Mouse (Mus musculus) CH12.LX (cell line): ENCODE measurements around the gene Gna15. TPM values are rescaled to one million over a fixed set of nuclear protein-coding genes. Genes with fewer than 3 reads are reported as not detected.
A peak's percentile ranks its signal among the peaks of the same experiment; 100 is the strongest.

Source experiments
- DNase-seq: peaks from one replicate; pipeline ENCODE4 v3.0.0-alpha.2; 2013; ENCODE audit errors: extremely low read depth
- H3K27ac ChIP-seq: 2 replicates; pipeline ENCODE4 v1.5.1; 2012; ENCODE audit warnings: low read depth, mild to moderate bottlenecking, control low read depth, moderate library complexity; ENCODE audit not compliant: insufficient read depth
- H3K27me3 ChIP-seq: replicated peaks from 2 replicates; pipeline ENCODE3; 2012; ENCODE audit warnings: inconsistent platforms
- H3K36me3 ChIP-seq, 2 experiments: replicated peaks in 1 of 2; 2 replicates each; pipeline versions ENCODE3 to v1.6.1; 2012; ENCODE audit warnings: inconsistent platforms in 1 of 2, low read length in 1 of 2, mild to moderate bottlenecking in 1 of 2, mixed read lengths in 1 of 2, moderate library complexity in 1 of 2; ENCODE audit not compliant: control insufficient read depth in 1 of 2, insufficient read depth in 1 of 2
- H3K4me1 ChIP-seq, 2 experiments: 2 replicates each; pipeline ENCODE4 v1.6.1; 2012; ENCODE audit warnings: inconsistent platforms in 1 of 2, moderate library complexity in 1 of 2; ENCODE audit not compliant: insufficient read depth in 2 of 2, control insufficient read depth in 1 of 2
- H3K4me2 ChIP-seq: 2 replicates; pipeline ENCODE4 v1.6.1; 2012; ENCODE audit warnings: low read depth, mild to moderate bottlenecking, control low read depth; ENCODE audit not compliant: poor library complexity, insufficient read depth, severe bottlenecking
- H3K4me3 ChIP-seq, 3 experiments: fragments of 150-350 bp in 1 of 3; sonication (generic) in 1 of 3; replicated peaks in 1 of 3; 2 replicates each; pipeline versions ENCODE3 to v1.5.1; 2011 to 2012; ENCODE audit warnings: low read depth in 2 of 3, low read length in 2 of 3, mild to moderate bottlenecking in 2 of 3, moderate library complexity in 2 of 3, control low read depth in 1 of 3, improper control_type of control experiment in 1 of 3, inconsistent platforms in 1 of 3, mixed read lengths in 1 of 3; ENCODE audit not compliant: poor library complexity in 1 of 3
- H3K79me2 ChIP-seq: replicated peaks from 2 replicates; pipeline ENCODE4 v1.6.1; 2012; ENCODE audit warnings: mild to moderate bottlenecking, moderate library complexity; ENCODE audit not compliant: control insufficient read depth, poor library complexity, insufficient read depth, severe bottlenecking; ENCODE audit errors: extremely low read depth
- H3K9ac ChIP-seq: 2 replicates; pipeline ENCODE4 v1.6.1; 2012; ENCODE audit warnings: low read depth, mild to moderate bottlenecking, control low read depth, moderate library complexity; ENCODE audit not compliant: insufficient read depth
- H3K9me3 ChIP-seq: replicated peaks from 2 replicates; pipeline ENCODE3; 2012; ENCODE audit warnings: low read length, inconsistent platforms, mixed read lengths
- CHD1 ChIP-seq: IDR thresholded peaks from 2 replicates; pipeline ENCODE4 v1.6.1; 2012; ENCODE audit warnings: low read depth, low read length, improper control_type of control experiment, inconsistent platforms
- CTCF ChIP-seq, 2 experiments: IDR thresholded peaks in 1 of 2; conservative IDR thresholded peaks in 1 of 2; 2 replicates each; pipeline ENCODE4 v1.5.1; 2011 to 2012; ENCODE audit warnings: low read depth in 2 of 2, low read length in 2 of 2, improper control_type of control experiment in 1 of 2, inconsistent platforms in 1 of 2, mild to moderate bottlenecking in 1 of 2, moderate library complexity in 1 of 2
- E2F4 ChIP-seq: IDR thresholded peaks from 2 replicates; pipeline ENCODE4 v1.6.1; 2011; ENCODE audit warnings: low read depth, low read length, improper control_type of control experiment; ENCODE audit not compliant: insufficient replicate concordance
- ELF1 ChIP-seq: IDR thresholded peaks from 2 replicates; pipeline ENCODE4 v1.6.1; 2014; ENCODE audit warnings: low read depth, mild to moderate bottlenecking, inconsistent platforms, low read length, improper control_type of control experiment
- EP300 ChIP-seq: IDR thresholded peaks from 2 replicates; pipeline ENCODE4 v1.6.1; 2011; ENCODE audit warnings: low read length, improper control_type of control experiment
- ETS1 ChIP-seq: conservative IDR thresholded peaks from 2 replicates; pipeline ENCODE4 v1.6.1; 2012; ENCODE audit warnings: low read depth, mild to moderate bottlenecking, inconsistent platforms, low read length, improper control_type of control experiment, moderate library complexity
- IRF4 ChIP-seq: IDR thresholded peaks from 2 replicates; pipeline ENCODE4 v1.6.1; 2014; ENCODE audit warnings: low read depth, mild to moderate bottlenecking, inconsistent platforms, low read length, improper control_type of control experiment
- JUND ChIP-seq: conservative IDR thresholded peaks from 2 replicates; pipeline ENCODE4 v1.6.1; 2011; ENCODE audit warnings: low read depth, low read length, improper control_type of control experiment
- MAFK ChIP-seq: IDR thresholded peaks from 2 replicates; pipeline ENCODE4 v1.6.1; 2011; ENCODE audit warnings: low read length, improper control_type of control experiment; ENCODE audit not compliant: insufficient replicate concordance
- MAX ChIP-seq: IDR thresholded peaks from 2 replicates; pipeline ENCODE4 v1.6.1; 2011; ENCODE audit warnings: low read length, improper control_type of control experiment
- MAZ ChIP-seq: IDR thresholded peaks from 2 replicates; pipeline ENCODE4 v1.6.1; 2012; ENCODE audit warnings: low read depth, mild to moderate bottlenecking, inconsistent platforms, low read length, improper control_type of control experiment, moderate library complexity
- MYC ChIP-seq: IDR thresholded peaks from 2 replicates; pipeline ENCODE4 v1.6.1; 2011; ENCODE audit warnings: low read depth, mild to moderate bottlenecking, improper control_type of control experiment, low read length
- NELFE ChIP-seq: IDR thresholded peaks from 2 replicates; pipeline ENCODE4 v1.6.1; 2011; ENCODE audit warnings: low read depth, low read length, improper control_type of control experiment
- NRF1 ChIP-seq: IDR thresholded peaks from 2 replicates; pipeline ENCODE4 v1.6.1; 2014; ENCODE audit warnings: low read depth, mild to moderate bottlenecking, inconsistent platforms, low read length, improper control_type of control experiment, moderate library complexity
- PAX5 ChIP-seq: IDR thresholded peaks from 2 replicates; pipeline ENCODE4 v1.6.1; 2012; ENCODE audit warnings: low read length, inconsistent platforms, mixed read lengths
- POLR2A ChIP-seq: IDR thresholded peaks from 2 replicates; pipeline ENCODE4 v1.6.1; 2011; ENCODE audit warnings: low read depth, mild to moderate bottlenecking, improper control_type of control experiment, low read length
- POLR2AphosphoS2 ChIP-seq: IDR thresholded peaks from 2 replicates; pipeline ENCODE4 v1.6.1; 2011; ENCODE audit warnings: low read depth, low read length, improper control_type of control experiment
- RAD21 ChIP-seq: IDR thresholded peaks from 2 replicates; pipeline ENCODE4 v1.6.1; 2011; ENCODE audit warnings: low read depth, mild to moderate bottlenecking, low read length, improper control_type of control experiment, moderate library complexity
- RCOR1 ChIP-seq: conservative IDR thresholded peaks from 2 replicates; pipeline ENCODE4 v1.6.1; 2012; ENCODE audit warnings: low read depth, mild to moderate bottlenecking, inconsistent platforms, low read length, improper control_type of control experiment
- SIN3A ChIP-seq: IDR thresholded peaks from 2 replicates; pipeline ENCODE4 v1.6.1; 2012; ENCODE audit warnings: low read length, improper control_type of control experiment, inconsistent platforms
- SMC3 ChIP-seq: IDR thresholded peaks from 2 replicates; pipeline ENCODE4 v1.6.1; 2011; ENCODE audit warnings: low read depth, low read length, improper control_type of control experiment
- TBP ChIP-seq: conservative IDR thresholded peaks from 2 replicates; pipeline ENCODE4 v1.6.1; 2011; ENCODE audit warnings: low read depth, low read length, improper control_type of control experiment
- USF1 ChIP-seq: IDR thresholded peaks from 2 replicates; pipeline ENCODE4 v1.6.1; 2014; ENCODE audit warnings: low read depth, mild to moderate bottlenecking, inconsistent platforms, low read length, improper control_type of control experiment
- ZC3H11A ChIP-seq: IDR thresholded peaks from 2 replicates; pipeline ENCODE4 v1.6.1; 2012; ENCODE audit warnings: low read depth, mild to moderate bottlenecking, inconsistent platforms, low read length, improper control_type of control experiment
- ZKSCAN1 ChIP-seq: IDR thresholded peaks from 2 replicates; pipeline ENCODE4 v1.6.1; 2012; ENCODE audit warnings: low read depth, inconsistent platforms, low read length, improper control_type of control experiment, borderline replicate concordance
- ZNF384 ChIP-seq: IDR thresholded peaks from 2 replicates; pipeline ENCODE4 v1.6.1; 2012; ENCODE audit warnings: low read depth, low read length, improper control_type of control experiment, inconsistent platforms
- dilution Hi-C: fragments of 300-500 bp; cut with MboI; formaldehyde crosslinking; loops from 2 replicates; pipeline ENCODE4 v1.14.3; 2020; ENCODE audit warnings: low sequenced_read_pairs; ENCODE audit not compliant: extremely low pct_unique_long_range_greater_than_20kb, extremely low pct_ligation_motif_present
- in situ Hi-C: fragments of 300-500 bp; cut with MboI; formaldehyde crosslinking; loops from 3 replicates; pipeline ENCODE4 v1.14.3; 2019; ENCODE audit warnings: low sequenced_read_pairs, low pct_ligation_motif_present, low pct_unique_long_range_greater_than_20kb, mixed read lengths
- polyA plus RNA-seq: library from polyadenylated mRNA; unstranded; fragments of >175 nt; gene quantifications from 2 replicates; pipeline ENCODE4 v1.2.1, GENCODE M21; 2012; ENCODE audit warnings: low read depth; ENCODE audit not compliant: insufficient read length
- total RNA-seq, 2 experiments: library from RNA; depleted of rRNA; stranded (reverse); fragments of 300-350 nt in 1 of 2; fragments of >200 nt in 1 of 2; gene quantifications; 2 replicates each; pipeline ENCODE4 v1.2.3; 2012 to 2014

Gene Gna15
- total and polyA plus RNA-seq, 3 experiments = 5.2 to 10.0 (median 5.2) TPM

GRCm38 (mm10) chr10:81536734-81537133, 12.7 kb upstream of the Gna15 start:
- peaks cover 23 to 90% of the 10 kb centered on the region in 2 experiments for H3K36me3 ChIP-seq

DNA sequence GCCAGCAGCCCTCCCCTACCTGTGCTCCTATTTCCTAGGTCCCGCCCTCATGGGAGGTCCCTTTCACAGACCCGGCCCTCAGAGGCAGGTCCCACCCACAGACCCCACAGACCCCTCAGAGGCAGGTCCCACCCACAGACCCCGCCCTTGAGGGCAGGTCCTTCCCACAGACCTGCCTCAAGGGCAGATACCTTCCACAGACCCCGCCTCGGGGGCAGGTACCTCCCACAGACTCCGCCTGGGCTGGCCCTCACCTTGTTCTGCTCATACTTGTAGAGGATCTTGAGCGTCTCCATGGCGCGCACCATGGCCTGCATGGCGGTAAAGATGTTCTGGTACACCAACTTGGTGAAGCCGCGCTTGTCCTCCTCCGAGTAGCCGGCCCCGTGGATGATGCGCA, 10.8 kb upstream of the Gna15 start:
- no peak for DNase-seq
- dilution Hi-C loops = no loop called here
- in situ Hi-C loops = loop anchor here (5.0 kb wide), 2 partner anchors 38 to 153 kb away; partner anchors contain the start of genes Dohh, Gm48551 and Ncln
- peaks cover 9 to 45% of the 10 kb centered on the region in 2 experiments for H3K4me1 ChIP-seq
- H3K9ac ChIP-seq = no peak overlapping the region
- no peak overlapping the region for H3K4me2 ChIP-seq
- H3K9me3 ChIP-seq = no peaks in the 10 kb centered on the region
- no peak overlapping the region for H3K27ac ChIP-seq
- TF ChIP-seq USF1 = no peak
- no peak for TF ChIP-seq POLR2AphosphoS2
- no peaks in the 10 kb centered on the region for H3K27me3 ChIP-seq
- H3K36me3 ChIP-seq = peaks cover 38 to 91% of the 10 kb centered on the region in 2 experiments
- H3K79me2 ChIP-seq = no peaks in the 10 kb centered on the region
- H3K4me3 ChIP-seq = no peak overlapping the region

More at GRCm38 (mm10) chr10:81536734-81537133, 12.7 kb upstream of the Gna15 start:
- no peak for DNase-seq
- no peaks in the 10 kb centered on the region for H3K9me3 ChIP-seq
- no peak overlapping the region for H3K4me3 ChIP-seq
- TF ChIP-seq SMC3 (peak; percentile 10; the same call in 1 of the 2 replicates), ZNF384 (no peak), CTCF (conservative IDR thresholded peaks at IDR 0.05 in 1 of 2, IDR thresholded peaks at IDR 0.05 in 1 of 2; ENCODE audit: low read depth in 2 of 2, low read length in 2 of 2) (peak; percentile 54 to 76), RAD21 (peak; percentile 14)
- TF ChIP-seq, all 38 proteins: peak for 3
- no peak overlapping the region for H3K4me2 ChIP-seq
- H3K4me1 ChIP-seq = peaks cover 9 to 56% of the 10 kb centered on the region in 2 experiments
- H3K27ac ChIP-seq = no peak overlapping the region
- H3K79me2 ChIP-seq = no peaks in the 10 kb centered on the region
- H3K27me3 ChIP-seq = no peaks in the 10 kb centered on the region
- in situ Hi-C loops = no loop called here
- dilution Hi-C loops = no loop called here
- H3K9ac ChIP-seq = no peak overlapping the region

- Histone ChIP-seq H3K27ac (no peak overlapping the region), H3K9ac (no peak overlapping the region), H3K79me2 (no peaks in the 10 kb centered on the region), H3K4me2 (no peak overlapping the region), H3K9me3 (no peaks in the 10 kb centered on the region), H3K36me3 (peaks cover 25 to 36% of the 10 kb centered on the region in 2 experiments), H3K4me3 (no peak overlapping the region), H3K27me3 (peaks cover 4% of the 10 kb centered on the region), H3K4me1 (peaks cover 8 to 29% of the 10 kb centered on the region in 2 experiments)
- dilution Hi-C loops (no loop called here), in situ Hi-C loops (no loop called here)
- DNase-seq = peak; percentile 80
- TF ChIP-seq MYC (no peak), E2F4 (no peak), MAX (0 out of 2 replicates have a peak, but pooled peaks have one; percentile 54), POLR2A (no peak), ZC3H11A (peak; percentile 75), USF1 (no peak), SIN3A (peak; percentile 68), CHD1 (no peak), RCOR1 (no peak), NRF1 (0 out of 2 replicates have a peak, but pooled peaks have one; percentile 20), ZKSCAN1 (no peak), TBP (no peak), MAZ (no peak), PAX5 (no peak), JUND (no peak), IRF4 (peak; percentile 61; the same call in 1 of the 2 replicates), MAFK (no peak), ELF1 (peak; percentile 36; the same call in 1 of the 2 replicates), POLR2AphosphoS2 (no peak), ETS1 (no peak), CTCF (conservative IDR thresholded peaks at IDR 0.05 in 1 of 2, IDR thresholded peaks at IDR 0.05 in 1 of 2; ENCODE audit: low read depth in 2 of 2, low read length in 2 of 2) (peak; percentile 97 to 99), NELFE (peak; percentile 9; the same call in 1 of the 2 replicates), RAD21 (peak; percentile 98), EP300 (no peak)
Observed at GRCm38 (mm10) chr10:81526779-81527178, 2.8 kb upstream of the Gna15 start.
